Mouse (Mus musculus): Measurements from ENCODE around the gene Nemf. TPM values are rescaled to one million over a fixed set of nuclear protein-coding genes. Genes with fewer than 3 reads are reported as not detected.
A peak's percentile ranks its signal among the peaks of the same experiment; 100 is the strongest.

Gene Nemf
- polyA plus RNA-seq, 1 experiment from 2014 or later, result 69.9 TPM

DNA sequence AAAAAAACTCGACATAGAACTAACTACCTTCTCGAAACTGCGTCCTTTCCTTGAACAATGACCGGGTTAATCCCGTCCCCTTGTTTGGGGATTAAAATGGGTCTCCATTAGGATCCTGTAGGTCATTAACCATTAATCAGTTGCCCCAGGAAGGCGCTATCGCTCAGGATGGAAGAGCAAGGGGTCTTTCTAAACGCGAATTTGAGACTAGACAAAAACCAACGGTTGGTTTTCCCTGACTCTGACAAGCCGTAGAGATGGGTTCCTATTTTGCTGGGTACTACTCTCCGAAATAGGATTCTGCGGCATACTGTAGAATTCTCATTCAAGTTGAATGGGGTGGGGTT is 308 bp upstream of the Nemf start:
- Histone ChIP-seq H3K9me3 (replicated peaks; ENCODE audit: control insufficient read depth, low read length) (no peaks in the 10 kb centered on the region), H3K4me3 (ENCODE audit: low read depth, low read length) (peak overlapping the region; percentile 99), H3K4me2 (peak overlapping the region; percentile 75), H3K27me3 (ENCODE audit: control insufficient read depth, insufficient read depth, low read length) (no peaks in the 10 kb centered on the region), H3K27ac (ENCODE audit: low read depth, low read length) (peak overlapping the region; percentile 86), H3K4me1 (ENCODE audit: control insufficient read depth, insufficient read depth, low read length) (no peaks in the 10 kb centered on the region), H3K9ac (ENCODE audit: low read depth, low read length) (peak overlapping the region; percentile 94), H3K36me3 (ENCODE audit: control insufficient read depth, insufficient read depth, low read length) (peaks cover 7% of the 10 kb centered on the region)
- 8% methylated on average over 13 of the region's 13 CpGs for WGBS (ENCODE audit: insufficient replicate concordance)
- ATAC-seq (replicated peaks; ENCODE audit: insufficient number of reproducible peaks, low FRiP score, low TSS enrichment), result no peak

DNA sequence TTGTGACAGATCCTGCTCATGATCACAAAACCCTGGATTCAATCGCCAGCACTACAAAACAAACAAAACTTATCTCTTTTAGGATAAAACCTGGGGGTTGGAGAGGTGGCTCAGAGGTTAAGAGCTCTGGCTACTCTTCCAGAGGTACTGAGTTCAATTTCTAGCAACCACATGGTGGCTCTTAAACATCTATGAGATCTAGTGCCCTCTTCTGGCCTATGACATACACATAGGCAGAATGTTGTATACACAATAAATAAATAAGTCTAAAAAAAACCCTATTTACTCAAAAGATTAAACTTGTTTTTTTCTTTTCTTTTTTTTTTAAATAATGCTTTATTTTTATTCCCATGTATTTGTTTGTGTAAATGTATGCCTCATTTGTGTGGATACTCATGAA is 5.3 kb downstream of the Nemf start:
- H3K4me2 ChIP-seq, result no peak overlapping the region
- no peak overlapping the region for H3K27ac ChIP-seq (ENCODE audit: low read depth, low read length)
- no peaks in the 10 kb centered on the region for H3K4me1 ChIP-seq (ENCODE audit: control insufficient read depth, insufficient read depth, low read length)
- ATAC-seq (replicated peaks; ENCODE audit: insufficient number of reproducible peaks, low FRiP score, low TSS enrichment), result no peak
- H3K9me3 ChIP-seq (replicated peaks; ENCODE audit: control insufficient read depth, low read length), result no peaks in the 10 kb centered on the region
- H3K4me3 ChIP-seq (ENCODE audit: low read depth, low read length), result no peak overlapping the region
- no peaks in the 10 kb centered on the region for H3K27me3 ChIP-seq (ENCODE audit: control insufficient read depth, insufficient read depth, low read length)
- H3K9ac ChIP-seq (ENCODE audit: low read depth, low read length), result no peak overlapping the region
- WGBS (ENCODE audit: insufficient replicate concordance), result 66% methylated on average over 1 of the region's 1 CpGs
- H3K36me3 ChIP-seq (ENCODE audit: control insufficient read depth, insufficient read depth, low read length), result peaks cover 16% of the 10 kb centered on the region

DNA sequence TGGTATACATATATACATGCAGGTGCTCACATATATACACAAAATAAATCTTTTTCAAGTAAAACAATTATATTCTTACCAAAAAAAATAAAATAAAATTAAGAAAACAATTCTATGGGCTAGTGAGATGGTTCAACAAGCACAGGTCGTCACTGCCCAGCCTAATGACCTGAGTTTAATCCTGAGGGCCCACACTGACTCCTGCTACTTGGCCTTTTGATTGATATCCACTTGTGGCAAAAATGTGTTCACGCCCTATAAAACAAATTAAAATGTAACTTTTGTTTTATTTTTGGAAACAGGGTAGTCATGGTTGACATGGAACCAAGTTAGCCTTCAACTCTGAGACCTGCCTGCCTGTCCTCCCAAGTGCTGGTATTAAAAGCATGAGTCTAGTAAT is 7.0 kb downstream of the Nemf start:
- H3K36me3 ChIP-seq (ENCODE audit: control insufficient read depth, insufficient read depth, low read length), result peaks cover 25% of the 10 kb centered on the region
- no peaks in the 10 kb centered on the region for H3K4me1 ChIP-seq (ENCODE audit: control insufficient read depth, insufficient read depth, low read length)
- H3K4me3 ChIP-seq (ENCODE audit: low read depth, low read length), result no peak overlapping the region
- 85% methylated on average over 2 of the region's 2 CpGs for whole genome bisulfite sequencing (ENCODE audit: insufficient replicate concordance)
- H3K4me2 ChIP-seq, result no peak overlapping the region
- no peak for ATAC-seq (replicated peaks; ENCODE audit: insufficient number of reproducible peaks, low FRiP score, low TSS enrichment)
- H3K27me3 ChIP-seq (ENCODE audit: control insufficient read depth, insufficient read depth, low read length), result no peaks in the 10 kb centered on the region
- no peak overlapping the region for H3K9ac ChIP-seq (ENCODE audit: low read depth, low read length)
- H3K27ac ChIP-seq (ENCODE audit: low read depth, low read length), result no peak overlapping the region
- no peaks in the 10 kb centered on the region for H3K9me3 ChIP-seq (replicated peaks; ENCODE audit: control insufficient read depth, low read length)

DNA sequence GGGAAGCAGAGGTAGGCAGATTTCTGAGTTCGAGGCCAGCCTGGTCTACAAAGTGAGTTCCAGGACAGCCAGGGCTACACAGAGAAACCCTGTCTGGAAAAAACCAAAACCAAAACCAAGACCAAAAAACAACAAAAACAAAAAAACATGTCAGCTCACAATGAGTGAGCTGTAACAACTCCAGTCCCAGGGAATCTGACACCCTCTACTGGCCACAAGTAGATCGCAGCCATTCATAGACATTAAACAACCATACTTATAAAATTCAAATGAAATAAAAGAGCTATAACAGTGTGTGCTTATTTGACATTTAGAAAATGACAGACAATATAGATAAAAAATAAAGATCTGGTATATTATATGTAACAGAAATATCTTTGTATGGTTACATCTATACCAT is 23.4 kb downstream of the Nemf start:
- no peak overlapping the region for H3K9ac ChIP-seq (ENCODE audit: low read depth, low read length)
- WGBS (ENCODE audit: insufficient replicate concordance), result 86% methylated on average over 2 of the region's 2 CpGs
- H3K4me2 ChIP-seq, result no peak overlapping the region
- peaks cover 17% of the 10 kb centered on the region for H3K36me3 ChIP-seq (ENCODE audit: control insufficient read depth, insufficient read depth, low read length)
- H3K9me3 ChIP-seq (replicated peaks; ENCODE audit: control insufficient read depth, low read length), result no peaks in the 10 kb centered on the region
- no peaks in the 10 kb centered on the region for H3K4me1 ChIP-seq (ENCODE audit: control insufficient read depth, insufficient read depth, low read length)
- ATAC-seq (replicated peaks; ENCODE audit: insufficient number of reproducible peaks, low FRiP score, low TSS enrichment), result no peak
- no peak overlapping the region for H3K27ac ChIP-seq (ENCODE audit: low read depth, low read length)
- no peak overlapping the region for H3K4me3 ChIP-seq (ENCODE audit: low read depth, low read length)
- H3K27me3 ChIP-seq (ENCODE audit: control insufficient read depth, insufficient read depth, low read length), result no peaks in the 10 kb centered on the region

DNA sequence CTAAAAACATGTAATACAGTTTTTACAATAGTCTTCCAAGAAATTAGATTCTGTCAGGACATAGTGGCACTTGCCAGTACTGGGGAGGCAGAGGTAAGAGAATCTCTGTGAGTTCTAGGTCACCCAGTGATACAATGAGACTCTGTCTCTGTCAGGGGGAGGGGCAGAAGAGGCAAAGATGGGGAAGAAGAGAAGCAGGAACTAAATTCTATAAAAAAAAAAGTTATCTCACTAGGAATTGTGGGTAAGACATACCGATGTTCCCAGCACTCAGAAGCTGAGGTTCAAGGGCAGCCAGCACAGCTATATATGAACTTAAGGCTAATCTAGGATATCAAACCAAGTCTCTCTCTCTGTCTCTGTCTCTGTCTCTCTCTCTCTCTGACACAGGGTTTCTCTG is 24.8 kb downstream of the Nemf start:
- 88% methylated on average over 1 of the region's 1 CpGs for WGBS (ENCODE audit: insufficient replicate concordance)
- ATAC-seq (replicated peaks; ENCODE audit: insufficient number of reproducible peaks, low FRiP score, low TSS enrichment), result no peak
- Histone ChIP-seq H3K9ac (ENCODE audit: low read depth, low read length) (no peak overlapping the region), H3K4me3 (ENCODE audit: low read depth, low read length) (no peak overlapping the region), H3K9me3 (replicated peaks; ENCODE audit: control insufficient read depth, low read length) (no peaks in the 10 kb centered on the region), H3K27ac (ENCODE audit: low read depth, low read length) (no peak overlapping the region), H3K4me2 (no peak overlapping the region), H3K4me1 (ENCODE audit: control insufficient read depth, insufficient read depth, low read length) (no peaks in the 10 kb centered on the region), H3K36me3 (ENCODE audit: control insufficient read depth, insufficient read depth, low read length) (peaks cover 17% of the 10 kb centered on the region), H3K27me3 (ENCODE audit: control insufficient read depth, insufficient read depth, low read length) (no peaks in the 10 kb centered on the region)

DNA sequence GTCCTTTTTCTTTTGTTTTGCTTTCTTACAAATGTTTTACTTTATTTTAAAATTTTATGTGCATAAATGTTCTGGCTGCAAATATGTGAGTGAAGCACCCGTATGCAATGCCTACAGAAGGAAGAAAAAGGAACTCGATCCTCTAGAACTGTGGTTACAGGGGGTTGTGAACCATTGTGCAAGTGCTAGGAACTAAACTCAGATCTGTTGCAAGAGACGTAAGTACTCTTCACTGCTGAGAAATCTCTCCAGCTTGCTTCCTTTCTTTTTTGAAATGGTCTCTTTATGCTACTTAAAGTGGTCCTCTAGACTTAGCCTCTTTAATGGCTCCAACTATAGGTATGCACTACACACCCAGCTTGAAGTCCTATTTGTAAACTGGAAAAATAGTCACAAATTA is 25.8 kb downstream of the Nemf start:
- Histone ChIP-seq H3K36me3 (ENCODE audit: control insufficient read depth, insufficient read depth, low read length) (peaks cover 13% of the 10 kb centered on the region; the same call in 1 of the 2 replicates), H3K9me3 (replicated peaks; ENCODE audit: control insufficient read depth, low read length) (no peaks in the 10 kb centered on the region), H3K4me1 (ENCODE audit: control insufficient read depth, insufficient read depth, low read length) (no peaks in the 10 kb centered on the region), H3K4me3 (ENCODE audit: low read depth, low read length) (no peak overlapping the region), H3K27ac (ENCODE audit: low read depth, low read length) (no peak overlapping the region), H3K27me3 (ENCODE audit: control insufficient read depth, insufficient read depth, low read length) (no peaks in the 10 kb centered on the region), H3K9ac (ENCODE audit: low read depth, low read length) (no peak overlapping the region), H3K4me2 (no peak overlapping the region)
- no peak for ATAC-seq (replicated peaks; ENCODE audit: insufficient number of reproducible peaks, low FRiP score, low TSS enrichment)
- WGBS (ENCODE audit: insufficient replicate concordance), result 95% methylated on average over 3 of the region's 3 CpGs

DNA sequence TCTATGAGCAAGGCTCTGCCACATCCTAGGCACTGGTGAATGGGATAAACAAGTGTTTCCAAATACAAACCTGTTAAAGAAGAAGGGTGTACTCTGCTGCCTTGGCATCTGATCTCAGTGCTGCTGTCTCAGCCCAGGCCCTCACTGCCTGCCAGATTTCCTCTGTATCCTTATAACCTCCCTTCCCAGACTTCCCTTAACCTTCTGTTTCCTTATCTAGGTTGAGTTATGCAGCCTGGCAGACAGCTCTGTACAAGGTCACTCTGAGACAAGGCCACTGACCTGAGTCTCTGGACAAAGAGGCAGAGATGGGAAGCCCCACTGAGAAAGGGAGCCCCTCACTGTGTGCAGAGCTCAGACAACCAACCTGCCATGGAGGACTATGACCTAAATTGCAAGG is 38.5 kb downstream of the Nemf start:
- no peaks in the 10 kb centered on the region for H3K27me3 ChIP-seq (ENCODE audit: control insufficient read depth, insufficient read depth, low read length)
- H3K4me2 ChIP-seq, result no peak overlapping the region
- peaks cover 14% of the 10 kb centered on the region for H3K4me1 ChIP-seq (ENCODE audit: control insufficient read depth, insufficient read depth, low read length)
- no peaks in the 10 kb centered on the region for H3K9me3 ChIP-seq (replicated peaks; ENCODE audit: control insufficient read depth, low read length)
- peak overlapping the region; percentile 66 for H3K27ac ChIP-seq (ENCODE audit: low read depth, low read length)
- no peak; the same call in 1 of the 2 replicates for ATAC-seq (replicated peaks; ENCODE audit: insufficient number of reproducible peaks, low FRiP score, low TSS enrichment)
- H3K36me3 ChIP-seq (ENCODE audit: control insufficient read depth, insufficient read depth, low read length), result peaks cover 26% of the 10 kb centered on the region
- H3K9ac ChIP-seq (ENCODE audit: low read depth, low read length), result no peak overlapping the region
- H3K4me3 ChIP-seq (ENCODE audit: low read depth, low read length), result no peak overlapping the region

DNA sequence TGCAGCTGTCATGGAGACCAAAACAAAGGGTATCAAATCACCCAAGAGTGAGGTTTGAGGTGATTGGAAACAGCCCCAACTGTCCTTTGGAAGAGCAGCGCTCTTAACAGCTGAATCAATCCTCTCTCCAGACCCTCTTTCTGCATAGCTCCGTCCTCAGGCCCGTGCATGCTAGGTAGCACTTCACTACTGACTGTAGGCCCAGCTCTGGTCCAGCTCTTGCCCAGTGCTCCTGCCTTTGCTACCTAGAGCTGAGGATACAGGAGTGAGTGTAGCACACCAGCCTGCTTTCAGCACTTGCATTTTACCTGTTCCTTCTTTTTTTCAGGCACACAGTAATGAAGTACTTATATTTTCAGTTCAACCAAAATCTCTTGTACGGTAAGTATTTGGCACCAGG is 47.3 kb downstream of the Nemf start:
- Histone ChIP-seq H3K4me3 (ENCODE audit: low read depth, low read length) (no peak overlapping the region), H3K36me3 (ENCODE audit: control insufficient read depth, insufficient read depth, low read length) (peaks cover 53% of the 10 kb centered on the region), H3K27me3 (ENCODE audit: control insufficient read depth, insufficient read depth, low read length) (no peaks in the 10 kb centered on the region), H3K4me1 (ENCODE audit: control insufficient read depth, insufficient read depth, low read length) (no peaks in the 10 kb centered on the region), H3K9me3 (replicated peaks; ENCODE audit: control insufficient read depth, low read length) (no peaks in the 10 kb centered on the region), H3K9ac (ENCODE audit: low read depth, low read length) (no peak overlapping the region), H3K27ac (ENCODE audit: low read depth, low read length) (no peak overlapping the region), H3K4me2 (no peak overlapping the region)
- ATAC-seq (replicated peaks; ENCODE audit: insufficient number of reproducible peaks, low FRiP score, low TSS enrichment), result no peak
- 95% methylated on average over 4 of the region's 4 CpGs for WGBS (ENCODE audit: insufficient replicate concordance)

DNA sequence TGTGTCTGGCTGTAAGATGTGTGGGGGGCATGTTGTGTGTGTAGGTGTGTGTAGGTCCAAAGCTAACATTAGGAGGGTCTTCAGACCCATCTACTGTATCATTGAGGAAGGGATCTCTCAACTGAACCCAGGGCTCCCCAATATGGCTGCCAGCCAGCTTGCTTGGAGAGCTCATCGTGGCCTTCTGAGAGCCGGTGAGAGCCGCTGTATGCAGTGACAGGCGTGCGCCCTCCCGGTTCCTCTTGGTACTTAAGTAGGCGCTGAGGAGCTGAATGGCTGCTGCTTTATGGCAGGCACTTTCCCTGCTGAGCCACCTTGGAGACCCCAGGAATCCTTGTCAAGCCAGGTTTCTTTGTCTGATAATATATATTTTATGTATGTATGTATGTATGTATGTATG is 50.6 kb downstream of the Nemf start:
- peaks cover 64% of the 10 kb centered on the region for H3K36me3 ChIP-seq (ENCODE audit: control insufficient read depth, insufficient read depth, low read length)
- no peak overlapping the region for H3K4me2 ChIP-seq
- ATAC-seq (replicated peaks; ENCODE audit: insufficient number of reproducible peaks, low FRiP score, low TSS enrichment), result no peak
- no peak overlapping the region for H3K27ac ChIP-seq (ENCODE audit: low read depth, low read length)
- 93% methylated on average over 7 of the region's 7 CpGs for WGBS (ENCODE audit: insufficient replicate concordance)
- no peaks in the 10 kb centered on the region for H3K9me3 ChIP-seq (replicated peaks; ENCODE audit: control insufficient read depth, low read length)
- H3K9ac ChIP-seq (ENCODE audit: low read depth, low read length), result no peak overlapping the region
- no peaks in the 10 kb centered on the region for H3K4me1 ChIP-seq (ENCODE audit: control insufficient read depth, insufficient read depth, low read length)
- no peak overlapping the region for H3K4me3 ChIP-seq (ENCODE audit: low read depth, low read length)
- H3K27me3 ChIP-seq (ENCODE audit: control insufficient read depth, insufficient read depth, low read length), result no peaks in the 10 kb centered on the region

Measured in heart, embryonic 11.5 days (tissue).